Mouse (Mus musculus) liver, embryonic 11.5 days (tissue): ENCODE results near the gene Sorl1. TPM values are rescaled to one million over a fixed set of nuclear protein-coding genes. Genes with fewer than 3 reads are reported as not detected.

Source experiments
- ATAC-seq: fragments of 200-750 bp; cut with Nextera tagmentation; replicated peaks from 2 replicates; pipeline ENCODE4 v1.8.0; 2017; ENCODE audit warnings: moderate number of reproducible peaks, mild to moderate bottlenecking, moderate TSS enrichment, moderate library complexity; ENCODE audit not compliant: low FRiP score
- DNase-seq: peaks from one replicate; pipeline ENCODE4 v3.0.0-alpha.2; 2017; ENCODE audit warnings: low spot score
- H3K27ac ChIP-seq: fragments of 300-500 bp; sonication (generic); 2 replicates; pipeline ENCODE4 v1.5.1; 2014; ENCODE audit warnings: mild to moderate bottlenecking, low read depth, low read length, control low read depth
- H3K27me3 ChIP-seq: fragments of 300-500 bp; sonication (generic); replicated peaks from 2 replicates; pipeline ENCODE4 v1.6.1; 2014; ENCODE audit warnings: low read length, mixed read lengths; ENCODE audit not compliant: control insufficient read depth, insufficient read depth
- H3K36me3 ChIP-seq: fragments of 300-500 bp; sonication (generic); 2 replicates; pipeline ENCODE4 v1.6.1; 2014; ENCODE audit warnings: mild to moderate bottlenecking, low read length, moderate library complexity, mixed read lengths; ENCODE audit not compliant: control insufficient read depth, insufficient read depth
- H3K4me1 ChIP-seq: fragments of 300-500 bp; sonication (generic); replicated peaks from 2 replicates; pipeline ENCODE4 v1.6.1; 2014; ENCODE audit warnings: low read length, mixed read lengths; ENCODE audit not compliant: control insufficient read depth, insufficient read depth
- H3K4me2 ChIP-seq: fragments of 300-500 bp; sonication (generic); 2 replicates; pipeline ENCODE4 v1.6.1; 2014; ENCODE audit warnings: mild to moderate bottlenecking, control low read depth, moderate library complexity
- H3K4me3 ChIP-seq: fragments of 300-500 bp; sonication (generic); 2 replicates; pipeline ENCODE4 v1.5.1; 2014; ENCODE audit warnings: low read depth, low read length, control low read depth
- H3K9ac ChIP-seq: fragments of 300-500 bp; sonication (generic); 2 replicates; pipeline ENCODE4 v1.6.1; 2014; ENCODE audit warnings: low read depth, low read length, control low read depth
- H3K9me3 ChIP-seq: fragments of 300-500 bp; sonication (generic); 2 replicates; pipeline ENCODE4 v1.6.1; 2016; ENCODE audit warnings: low read length, inconsistent platforms, mixed read lengths; ENCODE audit not compliant: control insufficient read depth
- WGBS: fragments of 180-500 bp; shearing (Covaris S2); extraction: QIAGEN DNeasy Blood & Tissue Kit; methylation state at CpG from one replicate; pipeline ENCODE4 v1.1.7; 2014; 5-methylcytosine and 5-hydroxymethylcytosine counted together
- polyA plus RNA-seq: library from polyadenylated mRNA; unstranded; fragments of >200 nt; fragmentation: Nextera tagmentation; extraction: Ambion mirVana; gene quantifications from 2 replicates; pipeline ENCODE4 v1.2.1, GENCODE M21; 2014

Sorl1 gene
- polyA plus RNA-seq, 1 experiment from 2014 or later, result 1.8 TPM

GRCm38 (mm10) chr9:42092749-42093148 lies 31.3 kb downstream of the Sorl1 start:
- H3K4me3 ChIP-seq, result no peak overlapping the region
- H3K27ac ChIP-seq, result no peak overlapping the region
- no peaks in the 10 kb centered on the region for H3K9me3 ChIP-seq
- H3K9ac ChIP-seq, result no peak overlapping the region
- H3K4me2 ChIP-seq, result no peak overlapping the region
- no peaks in the 10 kb centered on the region for H3K4me1 ChIP-seq
- H3K27me3 ChIP-seq, result no peaks in the 10 kb centered on the region
- ATAC-seq (no peak), DNase-seq (no peak)
- 80% methylated on average over 2 of the region's 2 CpGs for WGBS
- no peaks in the 10 kb centered on the region for H3K36me3 ChIP-seq

- ATAC-seq (no peak), DNase-seq (no peak)
- H3K27me3 ChIP-seq, result no peaks in the 10 kb centered on the region
- H3K36me3 ChIP-seq, result no peaks in the 10 kb centered on the region
- H3K9me3 ChIP-seq, result no peaks in the 10 kb centered on the region
- H3K4me3 ChIP-seq, result no peak overlapping the region
- H3K4me2 ChIP-seq, result no peak overlapping the region
- H3K4me1 ChIP-seq, result no peaks in the 10 kb centered on the region
- H3K27ac ChIP-seq, result no peak overlapping the region
- no peak overlapping the region for H3K9ac ChIP-seq
- 89% methylated on average over 4 of the region's 4 CpGs for WGBS
These were observed 32.5 kb downstream of the Sorl1 start for GRCm38 (mm10) chr9:42091561-42091960.

GRCm38 (mm10) chr9:42087921-42088320 lies 36.2 kb downstream of the Sorl1 start:
- Histone ChIP-seq H3K36me3 (no peaks in the 10 kb centered on the region), H3K27me3 (no peaks in the 10 kb centered on the region), H3K4me2 (no peak overlapping the region), H3K9ac (no peak overlapping the region), H3K4me1 (no peaks in the 10 kb centered on the region), H3K9me3 (no peaks in the 10 kb centered on the region), H3K27ac (no peak overlapping the region), H3K4me3 (no peak overlapping the region)
- ATAC-seq (no peak), DNase-seq (no peak)
- WGBS, result 79% methylated on average over 4 of the region's 4 CpGs

GRCm38 (mm10) chr9:42085970-42086369 lies 38.1 kb downstream of the Sorl1 start:
- Histone ChIP-seq H3K9ac (no peak overlapping the region), H3K9me3 (no peaks in the 10 kb centered on the region), H3K27ac (no peak overlapping the region), H3K27me3 (no peaks in the 10 kb centered on the region), H3K4me1 (no peaks in the 10 kb centered on the region), H3K36me3 (no peaks in the 10 kb centered on the region), H3K4me2 (no peak overlapping the region), H3K4me3 (no peak overlapping the region)
- 89% methylated on average over 13 of the region's 13 CpGs for WGBS
- ATAC-seq (no peak), DNase-seq (no peak)

- H3K4me3 ChIP-seq, result no peak overlapping the region
- WGBS, result 58% methylated on average over 4 of the region's 4 CpGs
- no peaks in the 10 kb centered on the region for H3K27me3 ChIP-seq
- no peak for ATAC-seq
- H3K9ac ChIP-seq, result no peak overlapping the region
- no peak overlapping the region for H3K27ac ChIP-seq
- no peaks in the 10 kb centered on the region for H3K4me1 ChIP-seq
- H3K36me3 ChIP-seq, result no peaks in the 10 kb centered on the region
- H3K9me3 ChIP-seq, result no peaks in the 10 kb centered on the region
- H3K4me2 ChIP-seq, result no peak overlapping the region
- DNase-seq, result no peak
These were observed 40.4 kb downstream of the Sorl1 start for GRCm38 (mm10) chr9:42083661-42084067.

GRCm38 (mm10) chr9:42081681-42082530 lies 42.2 kb downstream of the Sorl1 start:
- Histone ChIP-seq H3K27me3 (no peaks in the 10 kb centered on the region), H3K9me3 (no peaks in the 10 kb centered on the region), H3K9ac (no peak overlapping the region), H3K4me2 (no peak overlapping the region), H3K4me3 (no peak overlapping the region), H3K36me3 (no peaks in the 10 kb centered on the region), H3K4me1 (no peaks in the 10 kb centered on the region), H3K27ac (no peak overlapping the region)
- WGBS, result 87% methylated on average over 29 of the region's 29 CpGs
- no peak for ATAC-seq
- DNase-seq, result no peak

- Histone ChIP-seq H3K4me3 (no peak overlapping the region), H3K9ac (no peak overlapping the region), H3K27me3 (no peaks in the 10 kb centered on the region), H3K36me3 (no peaks in the 10 kb centered on the region), H3K4me1 (no peaks in the 10 kb centered on the region), H3K9me3 (no peaks in the 10 kb centered on the region), H3K27ac (no peak overlapping the region), H3K4me2 (no peak overlapping the region)
- DNase-seq, result no peak
- ATAC-seq, result no peak
- WGBS, result 77% methylated on average over 9 of the region's 9 CpGs
These were observed 43.4 kb downstream of the Sorl1 start for GRCm38 (mm10) chr9:42080671-42081070.

- H3K27ac ChIP-seq, result no peak overlapping the region
- no peak overlapping the region for H3K4me3 ChIP-seq
- DNase-seq (no peak), ATAC-seq (no peak)
- H3K4me1 ChIP-seq, result no peaks in the 10 kb centered on the region
- H3K9ac ChIP-seq, result no peak overlapping the region
- 86% methylated on average over 16 of the region's 16 CpGs for WGBS
- H3K9me3 ChIP-seq, result no peaks in the 10 kb centered on the region
- H3K36me3 ChIP-seq, result no peaks in the 10 kb centered on the region
- H3K27me3 ChIP-seq, result no peaks in the 10 kb centered on the region
- no peak overlapping the region for H3K4me2 ChIP-seq
These were observed 46.8 kb downstream of the Sorl1 start for GRCm38 (mm10) chr9:42077112-42077845.
